Mouse (Mus musculus) lung, postnatal 0 days (tissue): ENCODE measurements around the gene Rilp. TPM values are rescaled to one million over a fixed set of nuclear protein-coding genes. Genes with fewer than 3 reads are reported as not detected.
A peak's percentile ranks its signal among the peaks of the same experiment; 100 is the strongest.

Source experiments
- ATAC-seq: fragments of 200-750 bp; cut with Nextera tagmentation; 2 replicates; pipeline ENCODE4 v1.8.0; 2017; ENCODE audit warnings: moderate library complexity
- DNase-seq: peaks from one replicate; pipeline ENCODE4 v3.0.0-alpha.2; 2016; ENCODE audit warnings: low spot score
- H3K27ac ChIP-seq: fragments of 300-500 bp; sonication (generic); 2 replicates; pipeline ENCODE4 v1.5.1; 2014; ENCODE audit warnings: antibody characterized with exemption, mild to moderate bottlenecking, low read length, mixed read lengths
- H3K27me3 ChIP-seq: fragments of 300-500 bp; sonication (generic); replicated peaks from 2 replicates; pipeline ENCODE4 v1.6.1; 2014; ENCODE audit warnings: low read length, mixed read lengths; ENCODE audit not compliant: insufficient read depth
- H3K36me3 ChIP-seq: fragments of 300-500 bp; sonication (generic); 2 replicates; pipeline ENCODE4 v1.6.1; 2014; ENCODE audit warnings: low read length, mixed read lengths; ENCODE audit not compliant: insufficient read depth
- H3K4me1 ChIP-seq: fragments of 300-500 bp; sonication (generic); 2 replicates; pipeline ENCODE4 v1.6.1; 2014; ENCODE audit warnings: antibody characterized with exemption, low read depth, low read length, mixed read lengths; ENCODE audit not compliant: insufficient read depth
- H3K4me2 ChIP-seq: fragments of 300-500 bp; sonication (generic); replicated peaks from 2 replicates; pipeline ENCODE4 v1.6.1; 2014; ENCODE audit warnings: low read depth, mild to moderate bottlenecking, low read length, moderate library complexity, mixed read lengths
- H3K4me3 ChIP-seq: fragments of 300-500 bp; sonication (generic); 2 replicates; pipeline ENCODE4 v1.5.1; 2014; ENCODE audit warnings: low read depth, low read length
- H3K9ac ChIP-seq: fragments of 300-500 bp; sonication (generic); replicated peaks from 2 replicates; pipeline ENCODE4 v1.6.1; 2014; ENCODE audit warnings: low read depth, mild to moderate bottlenecking
- H3K9me3 ChIP-seq: fragments of 300-500 bp; sonication (generic); 2 replicates; pipeline ENCODE4 v1.6.1; 2016; ENCODE audit warnings: low read length, mixed read lengths
- CTCF ChIP-seq: IDR thresholded peaks from 2 replicates; pipeline ENCODE4 v1.5.1; 2016; ENCODE audit warnings: antibody characterized with exemption, mild to moderate bottlenecking
- EP300 ChIP-seq: IDR thresholded peaks from 2 replicates; pipeline ENCODE4 v1.6.1; 2016; ENCODE audit warnings: antibody characterized with exemption, mild to moderate bottlenecking, control low read depth
- WGBS: fragments of 180-500 bp; shearing (Covaris S2); extraction: QIAGEN DNeasy Blood & Tissue Kit; methylation state at CpG from one replicate; pipeline ENCODE4 v1.1.7; 2014; 5-methylcytosine and 5-hydroxymethylcytosine counted together
- polyA plus RNA-seq: library from polyadenylated mRNA; unstranded; fragments of >200 nt; fragmentation: Nextera tagmentation; extraction: Ambion mirVana; gene quantifications from 2 replicates; pipeline ENCODE4 v1.2.1, GENCODE M21; 2015

Gene Rilp
- polyA plus RNA-seq = 12.4 and 15.7 TPM in 2 replicates

- Histone ChIP-seq H3K4me2 (peak within 1 kb of the TSS; percentile 91), H3K9ac (peak within 1 kb of the TSS; percentile 64), H3K9me3 (no peaks in the 10 kb centered on the region), H3K4me1 (peaks cover 10% of the 10 kb centered on the region; the same call in 1 of the 2 replicates), H3K36me3 (peaks cover 20% of the 10 kb centered on the region; the same call in 1 of the 2 replicates), H3K4me3 (peak within 1 kb of the TSS; percentile 53), H3K27ac (peak within 1 kb of the TSS; percentile 92), H3K27me3 (no peaks in the 10 kb centered on the region)
- peak; percentile 93 for DNase-seq
- peak; percentile 81 for ATAC-seq
- WGBS = 1% methylated on average over 43 of the region's 43 CpGs
- TF ChIP-seq CTCF (peak; percentile 47), EP300 (no peak; the same call in none of the 2 replicates)
Measured at GRCm38 (mm10) chr11:75509741-75510626, at the start of gene Rilp. Gene Rilp, plus strand, starts transcription at chr11:75510094.

GRCm38 (mm10) chr11:75460103-75460843 is 49.6 kb upstream of the Rilp start:
- Histone ChIP-seq H3K36me3 (peaks cover 7% of the 10 kb centered on the region; the same call in 1 of the 2 replicates), H3K9me3 (no peaks in the 10 kb centered on the region), H3K9ac (peak overlapping the region; percentile 46), H3K4me3 (peak overlapping the region; percentile 40), H3K27me3 (no peaks in the 10 kb centered on the region), H3K27ac (peak overlapping the region; percentile 98), H3K4me1 (peaks cover 11% of the 10 kb centered on the region; the same call in 1 of the 2 replicates), H3K4me2 (peak overlapping the region; percentile 79)
- 2% methylated on average over 19 of the region's 19 CpGs for WGBS
- ATAC-seq (peak; percentile 46), DNase-seq (peak; percentile 99)
- peak; percentile 91 for TF ChIP-seq EP300
- no peak for TF ChIP-seq CTCF

GRCm38 (mm10) chr11:75460844-75461742 is 48.8 kb upstream of the Rilp start, which contains the start of gene Tlcd2:
Gene Tlcd2, plus strand, starts transcription at chr11:75461715.
- ATAC-seq (peak; percentile 89), DNase-seq (peak; percentile 100)
- H3K27ac ChIP-seq = peak within 1 kb of the TSS; percentile 98
- no peaks in the 10 kb centered on the region for H3K27me3 ChIP-seq
- TF ChIP-seq EP300 (peak; percentile 75), CTCF (no peak)
- WGBS = under 1% methylated on average over 46 of the region's 46 CpGs
- H3K4me1 ChIP-seq = peaks cover 11% of the 10 kb centered on the region; the same call in 1 of the 2 replicates
- peak within 1 kb of the TSS; percentile 98 for H3K4me3 ChIP-seq
- H3K4me2 ChIP-seq = peak within 1 kb of the TSS; percentile 88
- H3K9ac ChIP-seq = peak within 1 kb of the TSS; percentile 99
- no peaks in the 10 kb centered on the region for H3K9me3 ChIP-seq
- peaks cover 13% of the 10 kb centered on the region for H3K36me3 ChIP-seq

- TF ChIP-seq EP300 = no peak
- no peak for TF ChIP-seq CTCF
- peak overlapping the region; percentile 88 for H3K4me2 ChIP-seq
- 0% methylated on average over 20 of the region's 30 CpGs for WGBS
- peak overlapping the region; percentile 99 for H3K9ac ChIP-seq
- no peaks in the 10 kb centered on the region for H3K27me3 ChIP-seq
- H3K4me1 ChIP-seq = peaks cover 11% of the 10 kb centered on the region; the same call in 1 of the 2 replicates
- DNase-seq (no peak), ATAC-seq (no peak)
- peak overlapping the region; percentile 98 for H3K27ac ChIP-seq
- H3K9me3 ChIP-seq = no peaks in the 10 kb centered on the region
- H3K36me3 ChIP-seq = peaks cover 13% of the 10 kb centered on the region
- peak overlapping the region; percentile 98 for H3K4me3 ChIP-seq
Measured at GRCm38 (mm10) chr11:75461743-75462252, 48.1 kb upstream of the Rilp start.

GRCm38 (mm10) chr11:75462253-75462783 is 47.6 kb upstream of the Rilp start:
- ATAC-seq = peak; percentile 32
- 4% methylated on average over 10 of the region's 16 CpGs for WGBS
- peaks cover 11% of the 10 kb centered on the region; the same call in 1 of the 2 replicates for H3K4me1 ChIP-seq
- no peak for TF ChIP-seq CTCF
- TF ChIP-seq EP300 = no peak
- H3K27me3 ChIP-seq = no peaks in the 10 kb centered on the region
- H3K36me3 ChIP-seq = peaks cover 13% of the 10 kb centered on the region
- peak overlapping the region; percentile 98 for H3K4me3 ChIP-seq
- peak overlapping the region; percentile 88 for H3K4me2 ChIP-seq
- peak overlapping the region; percentile 98 for H3K27ac ChIP-seq
- no peaks in the 10 kb centered on the region for H3K9me3 ChIP-seq
- DNase-seq = peak; percentile 93
- peak overlapping the region; percentile 99 for H3K9ac ChIP-seq
